Mouse (Mus musculus): ENCODE results near the gene Polr2l. TPM values are rescaled to one million over a fixed set of nuclear protein-coding genes. Genes with fewer than 3 reads are reported as not detected.

Polr2l gene
- total RNA-seq (2022): 10 to 100 TPM; 75.5 to 93.4 (median 84.3) TPM

GRCm38 (mm10) chr7:141475011-141475804, at the start of gene Polr2l, which contains the start of gene Tspan4:
Gene Polr2l (minus strand): TSS chr7:141475132.
Gene Tspan4 (plus strand): TSS chr7:141475240.
- DNase-seq (ENCODE audit: low spot score): peak; percentile 75

GRCm38 (mm10) chr7:141524271-141524670, 49.3 kb upstream of the Polr2l start:
- no peak for DNase-seq (ENCODE audit: low spot score)

DNA sequence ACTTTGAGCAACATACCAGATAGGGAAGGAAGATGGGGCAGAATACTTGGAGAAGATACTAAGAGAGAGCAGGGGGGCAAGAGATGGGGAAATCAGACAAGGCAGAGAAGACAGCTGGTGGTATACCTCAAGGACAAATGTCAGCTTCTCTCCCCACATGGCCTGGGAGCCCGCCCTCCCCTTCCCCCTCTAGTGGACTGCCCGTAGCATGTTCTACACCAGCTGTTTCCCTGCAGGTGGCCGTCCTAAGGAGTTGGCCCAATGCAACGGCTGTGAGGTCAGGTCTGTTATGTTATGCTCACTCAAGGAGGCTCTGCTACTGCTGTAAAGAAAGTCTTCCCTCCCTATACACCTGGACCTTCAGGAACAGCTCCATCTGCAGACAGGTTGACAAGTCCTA, 48.1 kb upstream of the Polr2l start:
- DNase-seq (ENCODE audit: low spot score): no peak

DNA sequence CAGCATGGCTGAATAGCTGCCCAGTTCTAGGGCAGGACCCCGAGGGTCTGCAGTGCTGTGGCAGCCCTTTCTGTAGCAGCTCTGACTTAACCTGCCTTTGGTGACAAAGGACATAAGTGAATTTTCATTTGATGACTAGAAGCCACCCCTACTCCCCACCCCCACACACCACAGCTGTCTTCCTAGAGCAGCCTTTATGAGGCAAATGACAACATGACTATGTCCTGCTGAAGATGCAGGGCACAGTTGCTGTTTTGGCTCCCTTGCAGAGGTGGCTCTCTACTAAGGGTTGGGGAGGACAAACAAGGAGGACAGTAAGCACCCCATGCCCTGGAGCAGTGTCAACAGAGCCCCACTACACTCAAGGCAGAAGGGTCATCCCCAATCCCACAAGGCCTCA, 44.9 kb upstream of the Polr2l start:
- no peak for DNase-seq (ENCODE audit: low spot score)

GRCm38 (mm10) chr7:141518926-141519325, 44.0 kb upstream of the Polr2l start:
- DNase-seq (ENCODE audit: low spot score): no peak

DNA sequence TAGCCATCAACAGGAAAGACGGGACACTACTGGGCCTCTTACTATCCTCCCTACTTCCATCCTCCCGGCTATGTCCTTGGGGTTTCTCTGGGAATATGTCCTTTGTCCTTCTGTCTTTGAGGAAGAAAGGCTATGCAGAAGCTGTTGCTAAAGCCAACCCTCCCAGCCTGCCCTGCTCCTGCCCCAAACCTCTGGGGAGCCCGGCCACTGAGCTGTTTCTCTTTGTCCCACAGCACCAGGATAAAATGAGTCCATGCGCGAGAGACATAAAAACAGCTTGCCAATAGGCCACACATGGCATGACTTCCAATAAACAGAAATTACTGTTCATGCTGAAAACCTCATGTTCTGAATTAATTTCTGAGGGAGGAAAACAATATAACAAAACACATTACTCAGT, 43.4 kb upstream of the Polr2l start:
- DNase-seq (ENCODE audit: low spot score): no peak

- DNase-seq (ENCODE audit: low spot score): peak; percentile 42
These were observed 42.7 kb upstream of the Polr2l start for GRCm38 (mm10) chr7:141517638-141518037.

GRCm38 (mm10) chr7:141510681-141511191, 35.8 kb upstream of the Polr2l start:
- DNase-seq (ENCODE audit: low spot score): no peak

- no peak for DNase-seq (ENCODE audit: low spot score)
These were observed 35.3 kb upstream of the Polr2l start for GRCm38 (mm10) chr7:141510196-141510595.

- DNase-seq (ENCODE audit: low spot score): no peak
These were observed 33.2 kb upstream of the Polr2l start for GRCm38 (mm10) chr7:141508160-141508559.

- no peak for DNase-seq (ENCODE audit: low spot score)
These were observed 31.3 kb upstream of the Polr2l start for GRCm38 (mm10) chr7:141506278-141506677.

DNA sequence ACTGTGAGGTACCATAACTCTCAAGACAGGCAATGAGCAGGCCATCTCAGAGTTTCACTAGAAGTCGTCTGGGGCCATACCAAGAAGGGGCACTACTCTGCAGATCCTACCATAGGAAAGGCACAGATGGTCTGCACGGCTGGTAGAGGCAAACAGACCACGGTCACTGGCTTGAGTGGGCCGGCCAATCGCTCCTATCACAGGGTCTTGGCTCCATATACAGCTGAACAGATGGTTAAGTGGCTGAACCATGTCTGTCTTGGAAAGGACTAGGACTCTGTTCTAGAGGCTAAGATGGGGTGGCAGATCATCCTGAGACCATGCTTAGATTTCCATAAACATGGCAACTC, 27.6 kb upstream of the Polr2l start:
- DNase-seq (ENCODE audit: low spot score): no peak

GRCm38 (mm10) chr7:141501820-141502555, 27.1 kb upstream of the Polr2l start:
- no peak for DNase-seq (ENCODE audit: low spot score)

GRCm38 (mm10) chr7:141497600-141497999, 22.7 kb upstream of the Polr2l start:
- DNase-seq (ENCODE audit: low spot score): peak; percentile 40

GRCm38 (mm10) chr7:141495940-141496339, 21.0 kb upstream of the Polr2l start:
- DNase-seq (ENCODE audit: low spot score): no peak

- no peak for DNase-seq (ENCODE audit: low spot score)
These were observed 20.4 kb upstream of the Polr2l start for GRCm38 (mm10) chr7:141495379-141495778.

DNA sequence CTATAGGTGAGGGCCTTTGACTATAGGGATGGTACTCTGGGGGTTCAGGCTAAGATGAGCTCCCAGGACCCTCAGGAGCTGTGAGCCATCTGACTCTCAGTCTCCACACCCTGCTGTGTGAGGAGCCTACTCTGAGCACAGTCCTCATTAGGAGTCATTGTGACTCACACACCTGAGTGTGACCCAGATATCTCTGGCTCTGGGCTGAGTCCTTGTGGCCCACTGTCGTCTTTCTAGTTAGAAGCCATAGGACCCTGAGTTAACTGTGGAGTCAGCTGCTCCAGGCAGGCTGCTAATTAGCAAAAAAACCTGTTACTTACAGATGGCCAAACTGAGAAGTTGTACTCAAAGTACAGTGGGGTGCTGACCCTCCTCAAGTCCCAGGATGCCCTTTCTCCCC, 18.8 kb upstream of the Polr2l start:
- no peak for DNase-seq (ENCODE audit: low spot score)

DNA sequence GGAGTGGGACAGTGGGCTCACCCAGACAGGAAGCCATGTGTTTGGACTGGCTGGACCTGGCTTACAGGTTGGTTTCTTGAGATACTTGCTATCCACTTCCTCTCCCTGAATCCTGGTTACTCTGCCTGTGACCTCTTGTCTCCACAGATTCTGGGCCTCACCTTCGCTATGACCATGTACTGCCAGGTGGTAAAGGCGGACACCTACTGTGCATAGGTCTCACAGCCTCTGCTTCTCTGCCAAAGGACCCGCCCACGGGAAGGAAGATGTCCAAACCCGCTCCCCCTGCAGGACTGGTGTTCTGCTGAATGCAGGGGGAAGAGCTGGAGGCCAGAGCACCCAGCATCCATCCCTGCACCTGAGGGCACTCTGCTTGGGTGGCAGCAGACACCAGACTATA, 17.8 kb upstream of the Polr2l start:
- no peak for DNase-seq (ENCODE audit: low spot score)

DNA sequence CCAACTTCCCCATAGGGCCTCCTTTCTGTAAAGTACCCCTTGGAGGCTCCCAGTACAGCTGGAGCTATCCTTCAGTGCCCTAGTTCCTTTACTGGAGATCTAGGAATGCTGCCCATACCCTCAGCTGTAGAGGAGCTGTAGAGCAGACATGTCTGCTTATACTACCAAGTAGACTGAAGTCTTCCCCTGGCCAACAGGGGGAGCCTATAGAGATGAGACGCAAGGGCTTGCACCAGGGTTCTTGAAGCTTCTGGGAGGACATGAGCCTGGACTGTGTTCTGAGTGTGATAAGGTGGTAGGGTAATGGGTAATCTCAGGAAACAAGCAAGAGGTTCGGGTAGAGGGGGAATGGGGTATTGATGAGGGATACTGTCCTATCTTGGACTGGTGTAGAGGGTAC, 16.2 kb upstream of the Polr2l start:
- DNase-seq (ENCODE audit: low spot score): no peak

DNA sequence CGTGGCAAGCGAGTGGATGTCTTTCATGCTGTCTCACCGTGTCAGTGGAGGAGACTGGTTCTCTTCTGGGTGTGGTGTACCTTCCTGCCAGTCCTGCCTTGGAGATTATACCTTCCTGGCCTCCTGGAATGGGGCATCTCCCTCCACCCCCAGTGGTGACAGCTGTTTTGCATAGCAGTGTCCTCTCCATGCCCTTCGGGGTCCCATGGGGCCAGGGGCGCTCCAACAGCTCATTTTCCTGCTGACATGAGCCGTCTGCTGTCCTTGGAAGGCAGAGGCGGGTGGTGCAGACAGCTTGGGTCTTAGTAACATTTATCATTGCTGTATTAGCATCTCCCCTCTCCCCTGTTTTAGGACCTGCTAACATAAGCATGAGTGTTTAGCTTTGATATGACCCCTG, 12.2 kb upstream of the Polr2l start:
- no peak for DNase-seq (ENCODE audit: low spot score)

DNA sequence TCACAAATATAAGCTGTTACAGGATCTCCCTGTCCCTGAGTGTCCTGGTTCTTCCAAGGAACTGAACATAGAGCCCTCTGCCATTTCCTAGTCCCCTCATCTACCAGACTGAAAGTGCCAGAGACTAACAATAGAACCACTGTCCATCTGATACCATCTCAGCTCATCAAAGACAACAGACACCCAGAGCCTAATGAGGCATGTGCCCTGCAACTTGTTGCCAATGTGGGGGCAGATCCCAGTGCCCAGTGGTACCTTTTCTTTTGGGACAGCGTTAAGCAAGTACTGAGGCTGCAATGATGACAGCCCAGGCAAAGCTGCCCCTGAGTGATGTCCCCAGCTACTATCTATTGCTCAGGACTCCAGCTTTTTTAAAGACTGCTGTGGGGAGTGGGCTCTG, 11.3 kb upstream of the Polr2l start:
- DNase-seq (ENCODE audit: low spot score): no peak

GRCm38 (mm10) chr7:141485606-141486005, 10.7 kb upstream of the Polr2l start:
- no peak for DNase-seq (ENCODE audit: low spot score)

DNA sequence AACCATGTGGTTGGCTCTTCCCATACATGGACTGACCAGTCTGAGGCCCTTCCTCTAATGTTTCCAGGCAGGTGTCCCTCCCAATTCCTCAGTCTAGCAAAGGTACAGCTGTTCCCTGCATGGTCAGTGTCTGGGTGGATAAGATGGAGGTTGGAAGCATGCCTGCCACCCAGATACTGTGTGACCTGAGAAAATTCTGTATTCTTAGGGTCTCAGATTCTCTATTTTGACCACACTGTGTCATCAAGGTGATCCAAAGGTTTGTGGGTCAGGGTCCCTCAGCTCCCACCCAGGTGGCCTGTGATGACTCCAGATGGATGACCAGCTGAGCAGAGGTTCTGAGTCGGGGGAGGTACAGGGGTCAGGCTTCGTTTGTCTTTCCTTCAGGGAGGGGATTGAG, 10.3 kb upstream of the Polr2l start:
- no peak for DNase-seq (ENCODE audit: low spot score)

Measured in heart, adult 8-10 months (tissue).